Mouse (Mus musculus): ENCODE results near the gene Armc9.

DNA sequence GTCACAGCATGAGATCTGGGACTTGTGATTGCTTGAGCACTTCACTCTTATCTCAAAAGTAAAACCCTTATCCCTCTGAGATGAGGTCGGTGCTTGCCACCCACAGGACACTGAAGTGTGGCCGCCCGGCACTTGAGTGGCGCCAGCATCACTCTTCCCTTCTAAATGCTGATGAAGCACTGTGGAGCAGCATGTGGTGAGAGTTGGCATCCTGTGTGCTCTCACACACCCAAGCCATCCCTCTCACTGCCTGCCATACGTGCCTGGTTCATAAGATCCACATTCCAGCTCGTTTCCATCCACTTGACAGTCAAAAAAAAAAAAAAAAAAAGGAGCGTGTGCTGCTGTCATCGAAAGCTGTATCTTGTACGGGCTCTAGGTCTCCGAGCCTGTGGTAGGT lies 80.5 kb downstream of the Armc9 start:
- no peak for TF ChIP-seq CTCF (IDR thresholded peaks at IDR 0.05; ENCODE audit: low read depth)
- TF ChIP-seq EP300 (IDR thresholded peaks at IDR 0.05; ENCODE audit: low read depth) = no peak
